Mouse (Mus musculus) heart, adult 18-20 months (tissue): ENCODE results near the gene Slc35f2. TPM values are rescaled to one million over a fixed set of nuclear protein-coding genes. Genes with fewer than 3 reads are reported as not detected.

Experiments
- DNase-seq, 2 experiments: peaks; one replicate each; pipeline ENCODE4 v3.0.0; 2021 to 2022; ENCODE audit warnings: mixed read lengths in 1 of 2
- long read RNA-seq, 2 experiments: library from polyadenylated mRNA; stranded (forward); transcript quantifications; one replicate each; pipeline ENCODE4 v2.0.0; 2021
- total RNA-seq, 2 experiments: library from RNA; stranded (reverse); gene quantifications; 2 replicates each; pipeline ENCODE4 v1.2.3; 2021

The Slc35f2 gene
- total RNA-seq, result under 1 TPM in 1 of 2 experiments, not detected in 1; 0.15 TPM
- long read RNA-seq, experiment 1, result 0 reads
- long read RNA-seq, experiment 2, result 0 reads

DNA sequence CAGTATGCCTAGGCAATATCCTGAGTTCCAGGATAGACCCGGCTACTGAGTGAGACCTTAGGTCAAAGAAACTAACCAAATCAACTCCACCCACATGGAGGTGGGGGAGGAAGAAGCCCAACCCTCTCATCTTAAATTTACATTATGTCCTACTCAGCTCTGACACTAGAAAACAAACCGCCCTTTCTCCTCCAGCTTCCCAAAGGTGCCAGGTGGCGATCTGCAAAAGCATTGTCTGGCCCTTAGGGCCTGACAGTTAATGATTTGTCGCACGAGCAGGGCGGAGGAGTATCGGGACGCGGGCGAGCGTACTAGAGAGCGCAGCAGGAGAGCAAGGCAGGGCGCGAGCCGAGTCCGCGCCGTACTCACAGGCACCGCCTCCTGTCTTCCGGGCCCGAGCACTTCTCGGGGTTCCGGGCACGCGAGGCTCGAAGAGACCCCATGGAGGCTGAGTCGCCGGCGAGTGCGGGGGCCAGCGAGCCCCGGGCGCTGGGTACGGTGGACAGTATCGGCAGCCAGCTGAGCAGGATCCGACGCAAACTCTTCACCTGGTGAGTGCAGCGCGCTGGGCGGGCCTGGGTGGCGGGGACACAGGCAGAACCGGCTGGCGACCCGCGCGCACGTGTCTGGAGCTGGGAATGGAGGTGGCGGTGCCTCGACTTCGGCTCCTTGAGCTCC lies at the start of gene Slc35f2:
Slc35f2 (plus strand) TSS at position 195 of the 678 bp plus-strand sequence.
- peak; percentile 8 to 20 for DNase-seq

DNA sequence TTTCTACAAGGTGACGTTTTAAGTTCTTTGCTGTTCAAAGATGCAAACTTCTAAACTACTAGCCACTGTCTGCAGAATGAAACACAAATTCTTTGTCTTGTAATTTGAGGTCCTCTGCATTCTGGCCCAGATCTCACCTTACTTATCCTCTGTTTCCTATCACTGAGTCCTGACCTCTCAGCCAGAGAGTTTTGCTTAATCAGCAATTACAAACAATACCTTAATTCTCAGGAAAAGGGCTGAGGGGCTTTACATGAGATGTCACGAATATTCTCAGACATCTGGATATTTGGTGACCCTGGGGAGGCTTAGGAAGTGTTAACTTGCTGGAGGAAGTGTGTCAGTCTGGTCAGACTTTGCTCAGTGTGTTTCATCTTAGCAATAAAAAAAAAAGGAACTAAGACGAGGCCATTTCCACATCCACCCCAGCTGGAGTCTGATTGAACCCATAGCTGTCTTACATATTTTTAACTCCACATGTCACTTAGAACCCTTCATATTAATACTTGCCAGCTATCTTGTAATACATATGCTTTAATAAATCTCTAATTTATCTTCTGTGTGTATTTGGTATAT lies 30.4 kb upstream of the Slc35f2 start:
- DNase-seq, result no peak

DNA sequence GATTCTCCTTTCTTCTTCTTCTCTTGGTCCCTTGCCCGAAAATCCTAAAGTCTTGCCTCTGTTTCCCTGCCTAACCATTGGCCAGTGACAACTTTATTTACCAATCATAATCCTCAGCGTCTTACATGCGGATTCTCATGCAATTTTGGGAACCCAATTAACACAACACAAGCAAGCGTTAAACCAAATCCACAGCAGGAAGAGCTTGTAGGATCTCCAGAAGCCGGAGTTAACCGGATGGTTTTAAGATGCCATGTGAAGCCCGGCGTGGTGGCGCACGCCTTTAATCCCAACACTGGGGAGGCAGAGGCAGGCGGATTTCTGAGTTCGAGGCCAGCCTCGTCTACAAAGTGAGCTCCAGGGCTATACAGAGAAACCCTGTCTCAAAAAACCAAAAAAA lies 20.9 kb upstream of the Slc35f2 start:
- no peak for DNase-seq

DNA sequence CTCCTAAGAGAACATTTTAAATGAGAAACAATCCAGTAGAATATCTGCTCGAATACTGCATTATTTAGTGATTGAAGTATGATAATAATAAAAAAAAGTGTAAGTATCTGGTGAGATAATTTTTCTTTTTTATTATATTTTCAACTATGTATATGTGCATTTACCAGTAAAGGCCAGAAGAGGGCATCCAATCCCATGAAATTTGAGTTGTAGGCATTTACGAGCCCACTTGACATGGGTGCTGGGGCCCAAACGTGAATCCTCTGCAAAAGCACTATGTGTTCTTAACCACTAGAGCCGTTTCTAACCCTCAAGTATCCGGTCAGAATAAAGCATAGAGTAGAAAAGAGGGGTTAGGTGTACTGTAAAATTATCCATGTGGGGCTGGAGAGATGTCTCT lies 20.4 kb upstream of the Slc35f2 start:
- DNase-seq, result no peak

DNA sequence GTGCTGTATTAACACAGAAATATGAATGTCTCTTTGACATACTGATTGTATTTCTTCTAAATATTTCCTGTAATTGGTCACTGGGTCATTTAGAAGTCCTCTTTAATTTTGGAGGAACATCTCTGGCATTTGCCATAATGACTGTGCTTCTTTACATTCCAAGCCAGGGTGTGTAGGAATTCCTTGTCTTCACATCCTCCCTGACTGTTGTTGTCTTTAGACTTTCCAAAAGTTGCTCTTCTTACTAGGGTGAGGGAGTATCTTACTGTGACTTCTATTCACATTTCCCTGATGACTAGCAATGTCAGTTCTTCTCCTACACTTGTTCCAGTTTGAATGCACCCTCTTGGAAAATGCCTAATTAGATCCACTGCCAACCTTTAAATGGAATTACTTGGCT lies 16.5 kb upstream of the Slc35f2 start:
- DNase-seq, result no peak

DNA sequence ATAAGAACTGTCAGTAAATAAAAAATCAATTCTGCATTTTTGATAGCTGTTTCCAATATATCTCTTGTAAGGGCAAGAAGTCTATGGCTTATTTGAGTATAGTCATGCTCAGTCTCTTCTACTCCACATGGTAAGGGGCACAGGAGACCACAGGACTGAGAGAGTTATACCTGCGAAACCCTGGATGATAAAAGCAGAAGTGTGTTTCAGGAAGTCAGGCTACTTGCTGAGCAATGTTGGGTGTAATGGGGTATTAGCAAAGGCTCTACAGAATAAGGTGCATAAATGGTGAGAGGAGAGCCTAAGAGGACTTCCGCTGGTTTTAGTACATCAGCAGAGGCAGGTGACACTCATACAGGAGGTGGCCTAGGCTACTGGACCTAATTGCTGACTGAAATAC lies 13.2 kb upstream of the Slc35f2 start:
- DNase-seq, result no peak

DNA sequence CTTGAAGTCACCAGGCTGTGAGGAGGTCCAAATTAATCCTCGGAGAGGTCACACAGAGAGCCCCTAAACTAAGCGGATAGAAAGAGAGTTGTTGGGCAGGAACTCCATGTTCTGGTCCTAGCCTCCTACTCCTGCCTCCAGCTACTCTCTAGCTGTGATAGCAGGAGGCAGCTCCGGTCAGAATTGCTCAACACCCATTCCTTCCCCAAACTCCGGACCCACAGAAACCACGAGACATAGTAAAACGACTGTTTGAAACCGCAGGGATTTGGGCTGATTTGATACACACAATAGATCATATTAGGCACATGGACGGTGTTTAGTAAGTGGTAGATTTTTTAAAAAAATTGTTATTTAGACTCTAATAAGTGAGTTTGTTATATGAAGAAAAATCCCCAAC lies 6.6 kb upstream of the Slc35f2 start:
- no peak for DNase-seq

DNA sequence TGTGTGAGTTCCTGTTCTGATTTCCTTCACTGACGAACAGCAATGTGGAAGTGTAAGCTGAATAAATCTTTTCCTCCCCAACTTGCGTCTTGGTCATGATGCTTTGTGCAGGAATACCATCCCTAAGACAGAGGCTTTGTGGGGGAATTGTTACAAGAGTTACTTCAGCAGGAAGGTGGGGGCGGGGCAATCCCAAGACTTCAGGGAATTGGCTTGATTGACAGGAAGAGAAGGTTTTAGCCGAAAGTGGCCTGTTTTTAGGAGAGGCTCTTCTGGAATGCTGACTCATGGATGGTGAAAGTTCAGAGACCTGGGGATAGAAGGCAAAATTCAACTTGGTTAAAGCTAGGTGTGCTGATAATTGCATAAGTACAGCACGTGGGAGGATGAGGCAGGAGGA lies 2.9 kb upstream of the Slc35f2 start:
- no peak for DNase-seq

DNA sequence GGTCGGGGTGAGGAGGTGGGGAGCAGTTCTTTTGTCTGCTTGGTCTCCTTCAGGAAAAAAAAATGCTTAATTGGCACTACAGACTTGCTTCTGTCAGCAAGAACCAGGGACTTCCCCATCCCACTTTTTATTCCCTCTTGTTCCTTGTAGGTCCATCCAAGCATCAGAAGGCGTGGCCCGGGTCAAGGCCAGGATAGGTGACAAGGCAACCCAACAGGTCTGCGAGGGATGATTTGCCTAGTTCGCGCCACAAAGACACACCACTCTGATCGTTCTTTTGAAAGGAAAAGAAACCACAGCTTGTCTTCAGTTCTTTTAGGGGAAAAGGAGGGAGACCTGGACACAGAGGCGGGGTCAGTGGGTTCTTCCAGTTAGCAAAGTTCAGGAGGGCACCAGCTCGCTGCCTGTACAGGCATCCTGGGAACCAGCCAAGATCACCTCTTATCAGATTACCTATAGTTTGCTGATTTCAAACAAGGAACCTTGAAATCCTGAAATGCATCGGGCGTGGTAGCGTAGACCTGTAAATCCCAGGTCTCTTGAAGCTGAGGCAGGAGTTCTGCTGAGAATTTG lies 481 bp upstream of the Slc35f2 start:
- no peak for DNase-seq

DNA sequence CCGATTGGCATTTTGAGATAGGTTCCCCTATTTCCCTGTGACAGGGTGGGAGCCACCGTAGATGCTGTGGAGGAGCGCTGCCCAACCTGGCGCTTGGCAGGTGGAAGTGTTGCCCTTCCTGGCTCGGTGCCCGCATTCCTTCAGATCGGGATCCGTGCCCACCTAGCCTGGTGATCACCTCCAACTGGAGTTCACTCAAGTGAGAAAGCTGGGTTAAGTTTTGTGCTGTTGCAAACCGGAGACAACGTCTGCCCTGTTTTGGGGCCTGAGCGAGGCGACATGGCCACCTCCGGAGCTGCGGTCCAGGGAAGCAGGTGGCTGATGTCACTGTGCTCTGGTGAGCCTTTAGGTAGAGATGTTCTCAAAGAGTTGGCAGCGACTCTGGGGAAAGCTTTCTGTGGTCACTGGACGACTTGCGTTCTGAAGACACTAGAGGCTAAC lies 803 bp downstream of the Slc35f2 start:
- DNase-seq, result peak in 1 of 2 experiments; percentile 11

DNA sequence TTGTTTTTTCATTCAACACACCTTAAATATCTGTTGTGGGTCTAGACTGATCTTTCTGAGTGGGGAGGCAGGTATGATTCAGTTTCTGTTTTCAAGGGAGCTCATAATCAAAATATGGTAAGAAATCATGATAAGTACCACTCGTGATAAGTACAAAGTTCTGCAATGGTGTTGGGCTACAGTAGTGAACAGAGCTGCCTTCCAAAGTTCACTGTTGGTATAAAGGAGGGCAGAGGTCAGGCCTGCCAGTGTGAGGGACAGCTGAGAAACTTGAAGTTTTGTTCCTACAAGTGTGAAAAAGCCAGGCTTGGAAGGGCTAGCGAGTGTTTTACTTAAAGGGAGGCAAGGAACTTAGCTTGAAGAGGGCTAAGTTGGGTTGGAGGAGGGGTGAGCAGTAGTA lies 4.2 kb downstream of the Slc35f2 start:
- no peak for DNase-seq

DNA sequence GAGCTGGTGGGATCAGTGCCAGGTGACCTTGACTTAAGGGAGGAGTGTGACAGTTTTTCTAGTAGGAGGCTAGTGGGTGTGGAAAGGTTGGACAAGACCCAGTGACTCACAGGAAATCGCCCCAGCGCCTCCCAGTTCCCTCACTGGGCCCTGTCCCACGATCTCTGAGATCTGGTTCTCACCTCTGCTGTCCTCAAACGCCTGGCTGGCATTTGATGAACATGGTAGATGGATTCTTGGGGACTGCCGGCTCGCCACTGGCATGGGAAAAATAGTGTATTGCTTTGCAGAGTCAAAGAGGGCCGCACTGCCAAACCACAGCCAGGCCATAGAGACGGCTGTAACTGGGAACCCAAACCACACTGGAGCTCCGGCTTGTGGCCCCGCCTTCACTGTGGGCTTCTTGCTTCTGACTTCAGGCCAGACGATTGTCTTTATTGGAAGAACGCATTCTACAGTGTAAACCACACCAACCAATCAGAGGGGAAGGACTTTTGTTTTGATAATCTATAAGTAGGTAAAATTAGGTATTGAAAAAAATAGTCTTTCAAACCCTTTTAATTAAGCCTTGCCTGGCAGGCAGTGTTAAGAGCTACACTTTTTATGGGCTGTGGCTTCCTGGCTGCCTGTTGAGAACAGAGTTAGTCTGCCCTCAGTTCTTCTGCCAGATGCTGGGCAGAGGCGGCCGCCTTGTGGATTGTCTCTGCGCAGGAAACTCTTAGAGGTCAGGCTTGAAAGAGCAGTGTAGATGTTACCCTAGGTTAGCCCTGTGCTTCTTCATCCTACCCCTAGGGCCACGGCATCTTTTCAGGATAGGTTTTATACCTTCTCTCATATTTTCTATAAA lies 15.4 kb downstream of the Slc35f2 start:
- DNase-seq, result peak in 1 of 2 experiments; percentile 11

DNA sequence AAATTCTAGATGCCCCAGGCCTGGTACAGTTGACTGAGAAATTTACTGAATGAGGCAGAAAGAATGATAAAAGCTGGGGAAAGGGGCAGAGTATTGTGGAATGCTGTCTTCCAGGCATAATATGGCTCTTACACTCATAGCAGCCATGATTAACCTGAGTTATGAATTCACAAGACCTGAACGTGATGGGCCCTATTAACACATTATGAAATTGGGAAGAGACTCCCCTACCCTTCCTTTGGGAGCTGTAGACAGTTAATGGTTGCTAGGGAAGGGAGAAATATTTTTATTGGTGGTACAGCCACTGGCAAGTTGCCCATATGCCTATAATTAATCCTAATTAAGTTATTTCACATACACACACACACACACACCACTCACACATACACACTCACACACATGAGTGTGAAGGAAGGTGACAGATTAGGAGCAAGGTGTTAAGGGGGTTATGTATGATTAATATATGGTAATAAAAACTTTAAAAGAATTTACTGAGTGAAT lies 22.5 kb downstream of the Slc35f2 start:
- no peak for DNase-seq

DNA sequence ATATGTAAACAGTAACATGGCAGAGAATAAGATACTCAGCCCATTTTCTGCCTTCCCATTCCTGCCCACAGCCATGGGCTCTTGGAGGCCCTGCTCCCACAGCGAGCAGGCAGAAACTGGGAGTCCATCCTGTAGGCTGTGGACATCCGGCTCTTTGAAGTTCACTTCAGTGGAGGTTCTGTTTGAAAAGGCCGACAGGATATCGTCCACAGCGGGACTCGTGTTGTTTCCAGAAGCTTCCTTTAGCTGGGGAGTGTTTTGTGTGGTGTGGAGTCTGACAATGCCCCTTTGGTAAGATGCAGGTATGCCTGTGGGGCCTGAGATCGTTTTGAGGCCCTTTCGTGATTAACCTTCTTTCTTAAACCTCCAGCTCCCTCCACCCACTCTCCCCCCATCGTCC lies 23.2 kb downstream of the Slc35f2 start:
- DNase-seq, result no peak

DNA sequence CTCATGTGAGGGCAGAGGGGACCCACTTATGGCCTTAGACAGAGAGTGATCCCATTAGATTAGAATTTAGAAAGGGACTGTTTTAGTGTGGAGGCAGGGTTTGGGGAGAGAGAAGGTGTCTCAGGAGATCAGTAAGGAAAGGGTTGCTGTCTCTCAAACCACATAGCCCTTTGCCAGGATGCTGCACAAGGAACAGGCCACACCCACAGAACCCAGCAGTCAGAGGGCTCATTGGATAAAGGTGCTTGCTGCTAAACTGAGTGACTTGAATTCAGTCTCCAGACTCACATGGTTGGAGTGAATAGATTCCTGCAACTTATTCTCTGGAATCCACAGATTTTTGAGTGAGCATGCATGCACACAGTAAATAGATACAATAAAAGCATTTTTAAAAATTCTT lies 24.0 kb downstream of the Slc35f2 start:
- DNase-seq, result no peak

DNA sequence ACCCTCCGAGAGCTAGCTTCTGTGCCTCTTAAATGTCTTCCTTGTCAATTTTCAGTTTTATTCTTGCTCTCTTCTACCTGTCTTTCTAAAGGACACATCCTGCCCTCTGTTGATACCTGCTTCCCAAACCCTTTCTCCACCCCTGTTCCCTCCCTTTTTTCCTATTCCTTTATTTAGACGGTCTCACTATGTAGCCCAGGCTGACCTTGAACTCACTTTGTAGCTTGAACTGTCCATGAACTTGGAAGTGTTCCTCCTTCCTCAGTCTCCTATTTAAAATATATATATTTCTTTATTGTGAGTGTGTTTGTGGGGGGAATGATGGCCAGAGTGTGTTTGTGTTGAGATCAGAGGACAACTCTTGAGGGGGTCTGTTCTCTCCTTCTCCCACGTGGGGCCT lies 25.0 kb downstream of the Slc35f2 start:
- DNase-seq, result no peak

DNA sequence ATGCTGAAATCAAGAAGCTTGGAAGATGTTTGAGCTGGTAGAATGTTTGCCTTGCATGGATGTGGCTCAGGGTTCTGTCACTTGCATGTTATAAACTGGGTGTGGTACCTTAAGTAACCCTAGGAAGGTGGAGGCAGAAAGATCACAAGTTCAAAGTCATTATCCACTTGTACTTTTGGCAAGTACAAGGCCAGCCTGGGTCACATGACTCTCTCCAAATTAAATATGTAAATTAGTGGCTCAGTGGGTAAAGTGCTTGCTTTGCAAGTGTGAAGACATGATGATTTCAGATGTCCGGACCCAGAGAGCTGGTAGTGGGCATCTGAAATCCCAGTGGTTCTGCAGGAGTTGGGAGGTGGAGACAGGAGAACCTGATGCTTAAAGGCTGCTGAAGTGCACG lies 25.8 kb downstream of the Slc35f2 start:
- DNase-seq, result no peak

DNA sequence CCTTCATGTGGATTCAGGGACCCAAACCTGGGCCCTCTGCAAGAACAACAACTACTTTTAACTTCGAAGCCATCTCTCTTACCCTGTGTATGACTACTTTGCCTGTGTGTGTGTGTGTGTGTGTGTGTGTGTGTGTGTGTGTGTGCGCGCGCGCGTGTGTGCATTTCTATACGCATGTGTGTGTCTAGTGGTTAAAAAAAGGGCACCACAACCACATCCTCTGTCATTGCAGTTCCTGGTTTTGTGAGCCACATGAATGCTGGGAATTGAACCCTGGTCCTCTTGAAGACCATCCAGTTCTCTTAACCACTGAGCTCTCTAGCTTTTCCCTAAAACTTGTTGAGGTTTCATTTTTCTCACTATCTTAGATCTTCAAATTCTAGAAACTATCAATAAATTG lies 31.6 kb downstream of the Slc35f2 start:
- no peak for DNase-seq

DNA sequence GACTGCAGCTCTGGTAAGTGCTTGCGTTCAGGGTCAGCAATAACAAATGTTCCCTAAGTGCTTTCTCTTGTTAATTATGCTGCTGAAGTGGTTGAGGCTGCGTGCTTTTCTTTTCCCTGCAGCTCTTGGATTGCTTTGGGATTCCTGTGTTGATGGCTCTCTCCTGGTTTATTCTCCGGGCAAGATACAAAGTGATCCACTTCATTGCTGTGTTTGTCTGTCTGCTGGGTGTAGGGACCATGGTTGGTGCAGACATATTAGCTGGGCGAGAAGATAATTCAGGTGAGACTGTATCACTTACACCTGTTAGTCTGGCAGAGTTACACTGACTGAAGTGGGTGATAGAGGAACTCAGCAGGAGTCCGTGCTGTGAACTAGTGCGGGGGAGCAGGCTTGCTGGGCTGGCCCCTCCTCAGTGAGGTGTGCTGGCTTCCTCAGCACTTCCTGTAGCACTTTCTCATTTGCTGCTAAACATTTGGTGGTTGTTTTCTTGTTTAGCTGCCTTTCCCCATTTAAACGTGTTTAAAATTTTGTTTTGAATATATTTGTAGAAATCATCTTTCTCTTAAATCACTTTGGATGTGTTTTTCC lies 35.3 kb downstream of the Slc35f2 start:
- no peak for DNase-seq

DNA sequence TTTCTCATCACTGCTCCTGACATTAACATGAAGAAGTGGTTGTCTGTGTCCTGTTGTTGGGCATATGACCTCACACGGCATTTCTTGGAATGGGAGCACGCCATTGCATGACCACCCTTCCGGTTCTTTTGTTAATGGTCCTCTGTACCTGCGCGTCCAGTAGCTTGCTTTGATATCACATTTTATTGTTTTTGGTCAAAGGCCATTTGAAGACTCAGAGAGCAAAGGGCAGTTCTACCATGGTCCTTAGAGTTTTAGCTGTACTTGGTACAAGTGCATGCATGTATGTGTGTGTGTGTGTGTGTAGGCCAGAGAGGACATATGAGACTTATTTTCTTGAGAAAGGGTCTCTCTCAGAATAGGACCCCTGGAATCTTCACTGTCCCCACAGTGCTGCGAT lies 42.1 kb downstream of the Slc35f2 start:
- DNase-seq, result no peak

DNA sequence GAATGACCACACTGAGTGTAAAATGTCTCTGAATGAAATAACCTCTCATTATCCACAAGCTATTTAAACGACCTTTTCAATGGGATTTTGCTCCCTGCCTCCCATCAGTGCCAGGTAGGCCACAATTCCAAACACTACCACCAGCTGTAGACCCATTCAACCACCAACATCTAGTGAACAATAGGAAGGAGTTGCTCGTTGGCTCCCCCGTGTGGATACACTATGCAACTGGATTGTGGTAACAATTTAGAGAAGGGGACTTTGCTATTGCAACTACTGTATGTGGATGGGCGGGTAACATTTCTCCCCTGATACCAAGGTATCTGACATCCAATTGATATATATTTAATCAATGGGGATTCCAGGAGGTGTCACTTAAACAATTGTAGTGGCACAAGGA lies 47.4 kb downstream of the Slc35f2 start:
- DNase-seq, result peak; percentile 12 to 70

DNA sequence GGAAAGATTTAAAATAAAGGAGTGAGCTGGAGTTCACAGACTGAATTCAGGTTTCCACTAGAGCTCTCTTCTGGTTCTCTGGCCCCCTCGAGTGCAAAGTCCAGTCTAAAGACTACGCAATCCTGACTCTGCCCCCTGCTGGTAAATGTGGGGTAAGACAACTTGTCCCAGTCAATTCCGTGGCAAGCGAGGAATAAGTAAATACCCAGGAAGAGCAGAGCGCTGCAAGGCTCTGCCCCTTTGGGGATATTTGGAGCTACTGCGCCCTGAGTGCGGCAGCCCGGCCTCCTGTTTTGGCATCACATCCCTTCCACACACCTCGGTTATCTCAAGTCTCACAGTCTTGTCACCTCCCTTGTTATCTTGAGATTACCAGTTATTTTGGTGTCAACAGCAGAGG lies 54.0 kb downstream of the Slc35f2 start:
- peak in 1 of 2 experiments; percentile 2 for DNase-seq
